Mouse (Mus musculus) heart, embryonic 12.5 days (tissue): ENCODE measurements at regions not wholly inside any gene's neighbourhood (a gene's known extent, or its start where the extent isn't known, plus 50 kb on each side); places are given as distances from the start of the nearest gene placed in this dataset.

Experiments used
- ATAC-seq: fragments of 200-750 bp; cut with Nextera tagmentation; 2 replicates; pipeline ENCODE4 v1.8.0; 2017; ENCODE audit warnings: moderate TSS enrichment, moderate library complexity; ENCODE audit not compliant: insufficient number of reproducible peaks, low FRiP score
- H3K27ac ChIP-seq: fragments of 300-500 bp; sonication (generic); 2 replicates; pipeline ENCODE4 v1.5.1; 2016; ENCODE audit warnings: mild to moderate bottlenecking, moderate library complexity; ENCODE audit not compliant: poor library complexity, severe bottlenecking
- H3K27me3 ChIP-seq: fragments of 300-500 bp; sonication (generic); replicated peaks from 2 replicates; pipeline ENCODE4 v1.6.1; 2016; ENCODE audit warnings: mild to moderate bottlenecking, moderate library complexity
- H3K36me3 ChIP-seq: fragments of 300-500 bp; sonication (generic); 2 replicates; pipeline ENCODE4 v1.6.1; 2016; ENCODE audit warnings: mild to moderate bottlenecking, moderate library complexity
- H3K4me1 ChIP-seq: fragments of 300-500 bp; sonication (generic); replicated peaks from 2 replicates; pipeline ENCODE4 v1.6.1; 2016; ENCODE audit warnings: mild to moderate bottlenecking
- H3K4me2 ChIP-seq: fragments of 300-500 bp; sonication (generic); 2 replicates; pipeline ENCODE4 v1.6.1; 2016; ENCODE audit warnings: mild to moderate bottlenecking, moderate library complexity
- H3K4me3 ChIP-seq: fragments of 300-500 bp; sonication (generic); 2 replicates; pipeline ENCODE4 v1.5.1; 2016; ENCODE audit warnings: mild to moderate bottlenecking
- H3K9ac ChIP-seq: fragments of 300-500 bp; sonication (generic); 2 replicates; pipeline ENCODE4 v1.6.1; 2016; ENCODE audit warnings: mild to moderate bottlenecking, moderate library complexity
- H3K9me3 ChIP-seq: fragments of 300-500 bp; sonication (generic); replicated peaks from 2 replicates; pipeline ENCODE4 v1.6.1; 2016; ENCODE audit warnings: mild to moderate bottlenecking, moderate library complexity
- WGBS: fragments of 180-500 bp; shearing (Covaris S2); methylation state at CpG from one replicate; pipeline ENCODE4 v1.1.7; 2016; 5-methylcytosine and 5-hydroxymethylcytosine counted together

DNA sequence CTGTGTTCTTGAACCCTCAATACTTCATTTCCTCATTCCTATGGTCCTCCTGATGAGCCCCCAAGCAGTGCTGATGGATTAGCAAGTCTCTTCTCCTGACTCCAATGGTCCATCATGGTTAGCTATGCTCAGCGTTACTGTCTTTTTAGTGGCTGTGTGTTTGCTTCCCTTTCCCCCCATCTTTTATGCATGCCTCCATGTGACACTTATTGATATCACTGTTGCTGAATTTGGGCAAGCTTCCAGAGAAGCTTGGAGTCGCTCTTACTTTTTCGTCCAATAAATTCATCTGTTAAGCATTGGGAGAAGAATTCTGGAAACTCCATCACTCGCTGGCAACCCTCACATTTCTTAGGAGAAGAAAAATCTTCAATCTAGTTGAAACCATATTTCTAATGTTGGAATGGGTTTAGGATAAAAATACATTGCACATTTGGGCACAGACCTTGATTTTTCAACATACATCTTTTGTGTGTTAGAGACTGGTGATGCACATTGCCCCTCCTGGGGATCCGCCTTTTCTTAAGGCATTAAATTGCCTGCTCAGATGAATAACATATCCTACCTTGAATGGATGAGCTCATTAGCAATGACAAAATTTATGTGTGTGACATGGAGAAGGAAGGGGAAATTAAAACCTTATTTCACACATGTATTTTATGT, 107.7 kb upstream of the 4933402D24Rik start:
- Histone ChIP-seq H3K9me3 (no peaks in the 10 kb centered on the region), H3K9ac (no peak overlapping the region), H3K4me2 (no peak overlapping the region), H3K27ac (no peak overlapping the region), H3K4me1 (no peaks in the 10 kb centered on the region), H3K27me3 (no peaks in the 10 kb centered on the region), H3K4me3 (no peak overlapping the region), H3K36me3 (no peaks in the 10 kb centered on the region)
- 77% methylated on average over 5 of the region's 5 CpGs for WGBS
- ATAC-seq = no peak

DNA sequence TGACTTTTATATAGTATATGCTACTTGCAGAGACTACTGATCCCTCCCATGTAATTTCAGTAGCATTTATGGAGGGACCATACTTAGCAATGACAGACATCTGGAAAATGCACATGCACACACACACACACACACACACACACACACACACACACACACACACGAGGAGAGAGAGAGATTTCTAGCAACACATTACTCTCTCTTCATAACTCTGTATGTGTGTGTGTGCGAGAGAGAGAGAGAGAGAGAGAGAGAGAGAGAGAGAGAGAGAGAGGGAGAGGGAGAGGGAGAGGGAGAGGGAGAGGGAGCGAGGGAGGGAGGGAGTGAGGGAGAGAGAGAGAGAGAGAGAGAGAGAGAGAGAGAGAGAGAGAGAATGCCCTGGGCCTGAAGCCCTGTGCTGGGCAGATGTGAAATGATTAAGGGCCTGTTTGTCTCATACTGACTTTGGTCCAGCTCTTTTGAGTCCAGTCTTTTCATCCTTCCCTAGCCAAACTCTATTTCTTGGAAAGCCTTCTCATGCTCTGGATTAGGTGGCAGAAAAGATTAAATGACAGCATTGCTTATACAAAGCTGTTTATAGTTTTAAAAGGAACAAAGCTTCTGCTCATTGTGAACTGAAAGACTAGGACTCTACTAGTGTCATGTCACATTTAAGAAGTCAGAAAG, 106.4 kb upstream of the 4933402D24Rik start:
- H3K9ac ChIP-seq = no peak overlapping the region
- WGBS = 57% methylated on average over 1 of the region's 3 CpGs
- no peak overlapping the region for H3K4me3 ChIP-seq
- no peak for ATAC-seq
- no peaks in the 10 kb centered on the region for H3K36me3 ChIP-seq
- no peak overlapping the region for H3K4me2 ChIP-seq
- H3K27ac ChIP-seq = no peak overlapping the region
- no peaks in the 10 kb centered on the region for H3K4me1 ChIP-seq
- H3K9me3 ChIP-seq = no peaks in the 10 kb centered on the region
- H3K27me3 ChIP-seq = no peaks in the 10 kb centered on the region

DNA sequence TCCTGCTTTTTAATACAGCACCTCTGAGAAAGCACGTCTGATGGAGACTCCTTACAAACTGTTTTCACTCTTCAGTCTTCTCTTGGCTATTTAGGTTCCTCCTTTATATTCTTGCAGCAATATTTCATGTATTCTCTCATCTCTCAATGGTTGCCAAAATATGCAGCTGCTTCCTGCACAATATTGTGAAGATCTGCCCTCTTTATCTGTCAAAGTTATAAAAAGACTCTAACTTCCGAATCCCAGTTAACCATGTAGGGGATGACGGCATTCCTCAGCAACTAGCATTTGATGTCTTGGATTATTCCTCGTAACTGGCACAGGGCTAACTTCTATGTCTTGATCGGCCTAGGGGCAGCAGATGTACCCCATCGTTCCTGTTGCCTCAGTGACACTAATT, 102.8 kb upstream of the 4933402D24Rik start:
- no peak for ATAC-seq
- WGBS = 74% methylated on average over 6 of the region's 6 CpGs
- H3K4me3 ChIP-seq = no peak overlapping the region
- H3K4me1 ChIP-seq = no peaks in the 10 kb centered on the region
- H3K9ac ChIP-seq = no peak overlapping the region
- no peak overlapping the region for H3K4me2 ChIP-seq
- H3K36me3 ChIP-seq = no peaks in the 10 kb centered on the region
- H3K27me3 ChIP-seq = no peaks in the 10 kb centered on the region
- H3K27ac ChIP-seq = no peak overlapping the region
- no peaks in the 10 kb centered on the region for H3K9me3 ChIP-seq

DNA sequence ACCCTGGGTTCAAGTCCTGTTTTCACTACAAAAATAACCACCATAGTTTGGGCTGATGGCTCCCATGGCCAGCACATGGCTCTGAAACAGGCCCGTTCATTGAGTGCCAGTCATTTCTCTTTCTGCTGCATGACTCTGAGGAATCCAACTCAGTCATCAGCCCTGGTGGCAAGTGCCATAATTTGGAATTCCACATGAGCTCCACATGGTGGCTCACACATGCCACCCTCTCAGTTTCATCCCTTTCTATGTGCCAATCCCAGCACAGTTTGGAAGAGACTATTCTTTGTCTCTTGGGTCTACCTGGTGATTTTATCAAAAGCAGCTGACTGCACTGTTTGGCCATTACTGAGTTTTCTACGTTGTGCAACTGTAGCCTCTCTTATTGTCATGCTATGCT, 100.3 kb upstream of the 4933402D24Rik start:
- Histone ChIP-seq H3K4me1 (no peaks in the 10 kb centered on the region), H3K27me3 (no peaks in the 10 kb centered on the region), H3K9ac (no peak overlapping the region), H3K4me3 (no peak overlapping the region), H3K36me3 (no peaks in the 10 kb centered on the region), H3K27ac (no peak overlapping the region), H3K9me3 (no peaks in the 10 kb centered on the region), H3K4me2 (no peak overlapping the region)
- 80% methylated on average over 2 of the region's 2 CpGs for WGBS
- ATAC-seq = no peak

DNA sequence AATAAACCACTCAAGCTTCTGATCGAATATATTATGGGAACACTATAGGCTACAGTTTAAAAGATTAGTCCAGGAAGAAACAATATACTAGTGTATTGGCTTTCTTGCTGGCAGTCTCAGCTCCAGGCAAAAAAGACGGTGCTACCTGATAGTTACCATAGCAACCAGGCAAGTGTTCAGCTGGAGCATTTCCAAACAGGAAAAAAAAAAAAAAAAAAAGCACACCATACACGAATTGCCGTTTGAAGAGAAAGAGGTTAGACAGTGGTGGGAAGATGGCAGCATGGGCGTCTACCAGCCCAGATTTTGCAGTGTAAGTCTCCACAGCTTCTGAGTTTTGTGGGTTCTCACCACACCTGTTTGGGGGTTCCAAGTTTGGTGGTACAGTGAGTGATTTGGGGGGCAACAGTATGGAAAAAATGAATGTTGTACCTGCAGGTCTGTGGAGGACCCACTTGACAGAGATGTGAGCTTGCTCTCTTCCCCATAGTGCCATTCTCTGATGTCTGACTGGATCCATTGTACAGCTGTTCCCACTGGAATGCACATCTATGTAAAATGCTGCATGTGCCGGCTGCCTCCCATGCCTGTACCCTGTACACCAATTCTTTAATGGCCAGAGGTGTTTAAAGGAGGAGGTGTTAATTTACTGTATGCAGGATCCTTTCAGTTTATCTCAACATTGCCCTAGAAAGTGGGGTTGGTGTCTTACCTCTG, 89.0 kb upstream of the 4933402D24Rik start:
- H3K27ac ChIP-seq = no peak overlapping the region
- no peak overlapping the region for H3K4me2 ChIP-seq
- WGBS = 31% methylated on average over 6 of the region's 6 CpGs
- ATAC-seq = 0 out of 2 replicates have a peak, but pooled peaks have one; percentile 15
- no peak overlapping the region for H3K9ac ChIP-seq
- no peaks in the 10 kb centered on the region for H3K9me3 ChIP-seq
- no peaks in the 10 kb centered on the region for H3K36me3 ChIP-seq
- H3K4me1 ChIP-seq = peaks cover 14% of the 10 kb centered on the region
- H3K4me3 ChIP-seq = no peak overlapping the region
- no peaks in the 10 kb centered on the region for H3K27me3 ChIP-seq

DNA sequence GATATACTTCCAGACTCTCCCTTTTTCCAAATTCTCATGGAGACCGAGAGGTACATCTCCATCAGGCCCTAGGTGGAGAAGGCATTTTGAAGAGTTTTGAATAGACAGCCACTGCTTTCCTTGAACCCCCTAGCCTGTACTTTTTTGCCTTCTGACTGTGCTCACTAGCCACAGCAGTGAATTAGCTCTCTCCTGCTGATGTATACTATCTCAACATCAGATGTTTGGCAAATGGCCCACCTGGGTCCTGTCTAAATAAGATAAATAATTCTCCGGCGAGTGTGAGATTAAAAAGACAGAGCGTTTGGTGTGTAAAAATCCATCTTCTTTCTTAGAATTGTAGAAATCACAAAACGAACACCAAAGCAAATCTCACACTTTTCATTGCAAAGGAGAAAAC, 88.4 kb upstream of the 4933402D24Rik start:
- H3K4me2 ChIP-seq = no peak overlapping the region
- no peaks in the 10 kb centered on the region for H3K36me3 ChIP-seq
- peaks cover 14% of the 10 kb centered on the region for H3K4me1 ChIP-seq
- 42% methylated on average over 5 of the region's 5 CpGs for WGBS
- H3K27me3 ChIP-seq = no peaks in the 10 kb centered on the region
- H3K9ac ChIP-seq = no peak overlapping the region
- H3K4me3 ChIP-seq = no peak overlapping the region
- no peaks in the 10 kb centered on the region for H3K9me3 ChIP-seq
- ATAC-seq = no peak
- no peak overlapping the region for H3K27ac ChIP-seq

DNA sequence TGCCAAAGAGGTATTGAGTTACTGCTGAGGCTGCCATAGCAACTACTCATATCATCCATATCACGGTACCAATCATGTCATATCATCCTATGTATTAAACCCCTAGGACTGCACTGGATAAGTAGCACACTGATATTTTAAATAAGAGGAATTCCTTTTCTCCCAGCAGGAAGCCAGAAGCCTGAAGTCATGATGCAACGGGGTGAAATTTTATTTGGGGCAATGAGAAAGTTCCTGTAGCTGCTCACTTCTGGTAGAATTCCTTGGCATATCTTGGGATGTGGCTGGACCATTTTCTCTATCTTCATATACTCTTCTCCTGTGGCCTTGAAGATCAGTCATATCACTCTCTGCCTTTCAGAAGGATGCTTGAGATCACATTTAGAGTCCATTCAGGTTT, 87.3 kb upstream of the 4933402D24Rik start:
- ATAC-seq = no peak
- Histone ChIP-seq H3K4me2 (no peak overlapping the region), H3K36me3 (no peaks in the 10 kb centered on the region), H3K9me3 (no peaks in the 10 kb centered on the region), H3K9ac (no peak overlapping the region), H3K27me3 (no peaks in the 10 kb centered on the region), H3K4me3 (no peak overlapping the region), H3K27ac (no peak overlapping the region), H3K4me1 (peaks cover 14% of the 10 kb centered on the region)
- 76% methylated on average over 2 of the region's 2 CpGs for WGBS

DNA sequence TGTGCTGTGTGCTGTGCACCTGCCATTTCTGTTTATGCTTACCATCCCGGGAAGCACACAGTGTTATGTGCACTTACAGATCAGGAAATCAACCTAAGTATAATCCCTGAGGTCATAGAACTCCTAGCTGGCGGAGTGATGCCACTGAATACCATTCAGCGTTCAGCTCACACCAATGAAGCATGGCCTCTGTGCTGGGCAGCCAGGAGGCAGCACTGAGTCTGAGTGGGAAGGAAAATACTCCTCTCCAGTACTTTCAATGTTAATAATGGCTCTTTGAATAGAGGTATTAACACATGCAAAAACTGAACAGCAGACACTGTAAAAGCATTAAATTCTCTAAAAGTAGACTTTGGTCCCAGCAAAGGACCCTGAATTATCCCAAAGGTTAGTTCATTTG, 85.7 kb upstream of the 4933402D24Rik start:
- no peaks in the 10 kb centered on the region for H3K27me3 ChIP-seq
- H3K36me3 ChIP-seq = no peaks in the 10 kb centered on the region
- no peak overlapping the region for H3K4me3 ChIP-seq
- H3K4me2 ChIP-seq = no peak overlapping the region
- no peak overlapping the region for H3K9ac ChIP-seq
- no peak for ATAC-seq
- H3K27ac ChIP-seq = no peak overlapping the region
- 64% methylated on average over 3 of the region's 3 CpGs for WGBS
- no peaks in the 10 kb centered on the region for H3K9me3 ChIP-seq
- peaks cover 14% of the 10 kb centered on the region for H3K4me1 ChIP-seq

DNA sequence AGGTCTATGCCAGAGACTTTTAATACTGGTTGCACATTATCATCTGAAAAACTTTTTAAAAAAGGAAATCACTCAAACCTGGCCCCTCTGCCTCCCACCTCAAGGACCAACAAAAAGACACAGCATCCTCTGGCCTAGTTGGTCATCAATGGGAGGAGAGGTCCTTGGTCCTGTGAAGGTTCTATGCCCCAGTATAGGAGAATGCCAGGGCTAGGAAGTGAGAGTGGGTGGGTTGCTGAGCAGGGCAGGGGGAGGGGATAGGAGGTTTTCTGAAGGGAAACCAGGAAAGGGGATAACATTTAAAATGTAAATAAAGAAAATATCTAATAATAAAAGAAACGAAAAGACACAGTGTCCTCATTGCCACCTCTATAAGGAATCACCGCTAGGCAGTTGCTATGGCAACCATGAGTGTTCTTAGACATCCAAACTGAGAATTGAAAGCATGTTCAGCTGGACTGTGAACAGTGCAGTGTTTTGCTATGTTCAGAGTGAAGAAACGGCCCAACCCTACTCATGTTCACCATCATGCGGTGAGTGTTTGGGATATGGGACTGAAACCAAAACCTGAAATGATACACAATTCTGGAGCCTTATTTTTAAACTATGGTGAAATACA, 82.5 kb upstream of the 4933402D24Rik start:
- ATAC-seq = no peak
- Histone ChIP-seq H3K4me2 (no peak overlapping the region), H3K9ac (no peak overlapping the region), H3K27me3 (no peaks in the 10 kb centered on the region), H3K36me3 (no peaks in the 10 kb centered on the region), H3K4me1 (no peaks in the 10 kb centered on the region), H3K4me3 (no peak overlapping the region), H3K27ac (no peak overlapping the region), H3K9me3 (no peaks in the 10 kb centered on the region)
- WGBS = 86% methylated on average over 4 of the region's 4 CpGs

DNA sequence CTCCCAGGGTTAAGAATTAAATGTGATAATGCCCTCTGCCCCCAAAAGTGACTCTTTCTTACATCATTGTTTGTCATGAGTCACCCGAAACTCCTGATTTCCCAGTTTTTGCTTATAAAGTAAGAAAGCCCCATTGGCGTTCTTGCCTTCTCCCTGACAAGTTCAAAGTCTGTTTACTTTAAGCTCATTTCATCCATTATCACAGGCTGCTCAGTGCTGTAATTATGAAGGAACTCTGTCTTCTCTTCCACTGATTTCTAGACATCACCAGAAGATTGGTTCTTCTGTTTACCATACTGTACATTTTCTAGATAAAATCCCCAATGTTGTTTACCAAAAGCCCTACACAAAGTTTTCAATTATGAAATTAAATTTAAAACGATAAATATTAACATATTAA, 81.2 kb upstream of the 4933402D24Rik start:
- Histone ChIP-seq H3K9me3 (no peaks in the 10 kb centered on the region), H3K4me2 (no peak overlapping the region), H3K4me3 (no peak overlapping the region), H3K9ac (no peak overlapping the region), H3K27me3 (no peaks in the 10 kb centered on the region), H3K4me1 (no peaks in the 10 kb centered on the region), H3K36me3 (no peaks in the 10 kb centered on the region), H3K27ac (no peak overlapping the region)
- ATAC-seq = no peak
- WGBS = 73% methylated on average over 3 of the region's 3 CpGs

DNA sequence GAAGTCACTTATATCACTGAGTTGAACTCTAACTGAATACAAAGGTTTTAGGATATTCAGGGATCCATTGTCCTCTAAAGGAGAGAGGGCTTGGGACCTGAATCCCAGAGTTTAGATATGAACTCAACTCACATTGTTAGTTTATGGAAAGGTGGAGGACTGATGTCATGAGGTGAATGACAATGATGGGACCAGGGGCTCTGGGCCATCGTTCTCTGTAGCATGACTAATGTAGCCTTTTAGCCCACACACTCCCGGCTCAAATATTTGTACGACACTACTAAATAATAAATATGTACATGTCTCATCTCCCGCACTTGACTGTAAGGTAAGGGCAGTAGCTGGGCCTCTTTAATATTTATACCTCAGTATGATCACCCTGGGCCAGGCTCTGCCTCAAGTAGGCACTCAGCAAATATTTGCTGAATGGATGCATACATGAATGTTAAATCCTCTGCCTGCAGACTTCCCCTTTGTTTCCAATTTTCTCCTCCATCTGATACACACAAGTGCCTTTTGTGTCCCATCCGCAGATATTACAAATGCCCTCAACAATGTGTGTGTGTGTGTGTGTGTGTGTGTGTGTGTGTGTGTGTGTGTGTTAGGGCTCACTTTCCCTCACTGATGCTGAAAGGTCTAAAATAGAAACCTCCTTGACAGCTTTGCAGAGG, 59.2 kb upstream of the 4933402D24Rik start:
- Histone ChIP-seq H3K4me3 (no peak overlapping the region), H3K9me3 (no peaks in the 10 kb centered on the region), H3K4me1 (no peaks in the 10 kb centered on the region), H3K9ac (no peak overlapping the region), H3K27ac (no peak overlapping the region), H3K4me2 (no peak overlapping the region), H3K36me3 (no peaks in the 10 kb centered on the region), H3K27me3 (no peaks in the 10 kb centered on the region)
- 86% methylated on average over 5 of the region's 5 CpGs for WGBS
- no peak for ATAC-seq
